Mouse (Mus musculus) hindbrain, embryonic 11.5 days (tissue): ENCODE measurements at regions not wholly inside any gene's neighbourhood (a gene's known extent, or its start where the extent isn't known, plus 50 kb on each side); places are given as distances from the start of the nearest gene placed in this dataset.

ENCODE experiments used
- ATAC-seq: fragments of 200-750 bp; cut with Nextera tagmentation; 2 replicates; pipeline ENCODE4 v1.8.0; 2017; ENCODE audit warnings: mild to moderate bottlenecking, moderate TSS enrichment, moderate library complexity; ENCODE audit not compliant: low FRiP score
- DNase-seq: peaks from one replicate; pipeline ENCODE4 v3.0.0-alpha.2; 2015; ENCODE audit warnings: low spot score
- H3K27ac ChIP-seq: fragments of 300-500 bp; sonication (generic); 2 replicates; pipeline ENCODE4 v1.5.1; 2014; ENCODE audit warnings: mild to moderate bottlenecking, low read depth, low read length
- H3K27me3 ChIP-seq: fragments of 300-500 bp; sonication (generic); 2 replicates; pipeline ENCODE4 v1.6.1; 2014; ENCODE audit warnings: mild to moderate bottlenecking, low read length, moderate library complexity, mixed read lengths; ENCODE audit not compliant: control insufficient read depth, insufficient read depth
- H3K36me3 ChIP-seq: fragments of 300-500 bp; sonication (generic); 2 replicates; pipeline ENCODE4 v1.6.1; 2014; ENCODE audit warnings: mild to moderate bottlenecking, low read length, moderate library complexity, mixed read lengths; ENCODE audit not compliant: control insufficient read depth, insufficient read depth
- H3K4me1 ChIP-seq: fragments of 300-500 bp; sonication (generic); replicated peaks from 2 replicates; pipeline ENCODE4 v1.6.1; 2014; ENCODE audit warnings: low read length, mixed read lengths; ENCODE audit not compliant: control insufficient read depth, insufficient read depth
- H3K4me2 ChIP-seq: fragments of 300-500 bp; sonication (generic); replicated peaks from 2 replicates; pipeline ENCODE4 v1.6.1; 2014; ENCODE audit warnings: mild to moderate bottlenecking, low read depth, low read length
- H3K4me3 ChIP-seq: fragments of 300-500 bp; sonication (generic); 2 replicates; pipeline ENCODE4 v1.5.1; 2014; ENCODE audit warnings: low read depth, low read length
- H3K9ac ChIP-seq: fragments of 300-500 bp; sonication (generic); 2 replicates; pipeline ENCODE4 v1.6.1; 2014; ENCODE audit warnings: low read depth, low read length
- H3K9me3 ChIP-seq: fragments of 300-500 bp; sonication (generic); 2 replicates; pipeline ENCODE4 v1.6.1; 2016; ENCODE audit warnings: low read length; ENCODE audit not compliant: control insufficient read depth
- WGBS: fragments of 180-500 bp; shearing (Covaris S2); extraction: QIAGEN DNeasy Blood & Tissue Kit; methylation state at CpG from one replicate; pipeline ENCODE4 v1.1.7; 2014; 5-methylcytosine and 5-hydroxymethylcytosine counted together

DNA sequence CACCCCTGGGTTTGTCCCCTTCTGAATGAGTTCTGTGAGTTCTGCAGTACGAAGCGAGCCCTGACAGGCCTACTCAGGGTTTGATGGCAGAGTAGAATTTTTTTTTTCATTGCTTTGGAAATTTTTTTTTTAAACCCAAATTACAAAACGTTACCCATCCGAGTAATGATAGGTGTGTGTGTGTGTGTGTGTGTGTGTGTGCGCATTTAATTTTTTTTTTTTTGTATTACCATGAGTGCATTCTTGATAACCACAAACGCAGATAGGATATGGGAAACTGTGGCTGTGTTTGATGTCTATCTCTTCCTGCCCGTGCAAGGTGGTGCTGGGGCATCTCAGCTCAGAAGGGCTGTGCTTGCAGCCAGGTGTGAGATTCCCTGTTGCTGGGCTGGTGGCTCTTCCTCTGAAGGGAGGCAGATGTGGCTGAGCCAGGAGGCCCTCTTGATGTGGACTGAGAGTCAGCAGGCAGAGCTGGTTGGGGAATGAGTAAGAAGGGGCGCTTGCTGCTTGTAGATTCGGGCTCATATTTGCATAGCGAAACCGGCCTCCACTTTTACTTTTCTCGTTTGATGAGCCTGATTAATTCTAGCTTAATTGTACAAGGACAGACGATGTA lies 160.7 kb upstream of the Ubr2 start:
- no peak for ATAC-seq

DNA sequence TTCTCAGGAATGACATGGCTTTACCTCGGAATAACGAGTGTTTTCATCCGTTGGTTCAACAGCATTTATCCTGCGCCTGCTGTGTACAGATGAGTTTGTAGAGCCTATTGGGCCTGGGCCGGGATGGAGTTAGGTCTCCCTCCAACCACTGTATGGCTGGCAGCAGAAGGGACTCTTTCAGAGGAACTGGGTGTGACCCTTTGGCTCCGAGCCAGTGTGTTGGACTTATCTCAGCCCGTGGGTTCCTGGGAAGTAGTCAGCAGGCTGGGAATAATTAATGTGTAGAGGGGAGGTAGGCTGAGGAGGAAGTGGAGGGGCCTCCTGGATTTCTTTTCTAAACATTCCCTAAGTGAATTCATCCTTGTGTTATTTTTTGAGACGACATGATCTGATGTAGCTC lies 157.7 kb upstream of the Ubr2 start:
- WGBS, result 79% methylated on average over 8 of the region's 8 CpGs

More for the DNA sequence above, 160.7 kb upstream of the Ubr2 start:
- Histone ChIP-seq H3K36me3 (no peaks in the 10 kb centered on the region), H3K9ac (no peak overlapping the region), H3K9me3 (no peaks in the 10 kb centered on the region), H3K27ac (no peak overlapping the region), H3K4me2 (no peak overlapping the region), H3K4me1 (no peaks in the 10 kb centered on the region), H3K4me3 (no peak overlapping the region), H3K27me3 (no peaks in the 10 kb centered on the region)
- whole genome bisulfite sequencing, result 94% methylated on average over 13 of the region's 13 CpGs
- no peak for DNase-seq

DNA sequence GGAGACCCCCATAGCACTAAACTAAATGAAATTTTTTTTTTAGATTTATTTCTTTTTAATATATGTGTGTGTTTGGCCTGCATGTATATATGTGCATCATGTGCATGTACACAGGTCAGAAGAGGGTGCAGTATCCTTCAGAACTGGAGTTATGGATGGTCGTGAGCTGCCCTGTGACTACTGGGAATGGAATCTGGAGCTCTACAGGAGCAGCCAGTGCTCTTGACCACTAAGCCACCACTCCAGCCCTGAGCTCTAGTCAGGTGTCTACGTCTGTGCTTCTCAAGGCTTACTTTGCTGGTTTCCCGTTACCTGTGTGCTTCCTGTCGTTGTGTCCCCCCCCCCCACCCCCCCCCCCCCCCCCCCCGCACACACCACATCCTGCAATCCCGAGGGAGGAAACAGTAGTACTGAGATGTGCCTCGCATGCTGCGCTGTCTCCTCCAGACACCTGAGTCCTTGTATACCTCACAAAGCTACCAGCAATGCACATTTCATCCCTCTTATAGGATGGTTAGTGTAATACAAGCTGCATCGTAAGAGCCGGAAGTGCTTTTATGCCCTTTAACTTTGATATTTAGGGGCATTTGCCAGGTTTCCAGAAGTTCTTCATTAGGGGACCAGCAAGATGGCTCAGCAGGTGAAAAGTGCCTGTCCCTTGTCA lies 153.5 kb upstream of the Ubr2 start:
- H3K36me3 ChIP-seq, result no peaks in the 10 kb centered on the region
- H3K9ac ChIP-seq, result no peak overlapping the region
- H3K27ac ChIP-seq, result no peak overlapping the region
- no peaks in the 10 kb centered on the region for H3K27me3 ChIP-seq
- no peak for ATAC-seq
- 0 out of 2 replicates have a peak, but pooled peaks cover 2% of the 10 kb centered on the region for H3K4me1 ChIP-seq
- H3K4me3 ChIP-seq, result no peak overlapping the region
- DNase-seq, result no peak
- 89% methylated on average over 7 of the region's 10 CpGs for WGBS
- no peaks in the 10 kb centered on the region for H3K9me3 ChIP-seq
- no peak overlapping the region for H3K4me2 ChIP-seq

More for the DNA sequence above, 157.7 kb upstream of the Ubr2 start:
- H3K9me3 ChIP-seq, result no peaks in the 10 kb centered on the region
- H3K4me3 ChIP-seq, result no peak overlapping the region
- ATAC-seq (no peak), DNase-seq (no peak)
- H3K4me1 ChIP-seq, result 0 out of 2 replicates have a peak, but pooled peaks cover 2% of the 10 kb centered on the region
- H3K9ac ChIP-seq, result no peak overlapping the region
- H3K27me3 ChIP-seq, result no peaks in the 10 kb centered on the region
- no peak overlapping the region for H3K4me2 ChIP-seq
- H3K27ac ChIP-seq, result no peak overlapping the region
- H3K36me3 ChIP-seq, result no peaks in the 10 kb centered on the region

DNA sequence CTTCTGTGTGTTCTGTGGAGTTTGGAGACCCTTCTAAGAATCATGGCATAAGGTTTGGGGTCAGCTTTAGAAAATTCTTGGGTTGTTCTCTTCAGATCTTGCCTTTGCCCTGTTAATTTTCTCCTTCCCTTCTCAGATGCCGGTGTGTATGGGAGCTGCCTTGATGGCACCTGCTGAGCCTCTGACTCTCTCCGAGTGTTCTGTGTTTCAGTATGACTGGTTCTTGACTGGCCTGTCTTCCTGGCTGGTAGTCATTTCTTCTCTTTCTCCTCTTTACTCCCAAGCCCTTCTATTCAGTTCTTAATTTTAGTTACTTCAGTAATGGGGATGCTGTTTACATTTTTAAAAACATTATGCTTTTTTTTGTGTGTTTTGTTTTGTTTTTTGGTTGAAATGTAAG lies 152.1 kb upstream of the Ubr2 start:
- Histone ChIP-seq H3K9me3 (no peaks in the 10 kb centered on the region), H3K27me3 (no peaks in the 10 kb centered on the region), H3K4me1 (0 out of 2 replicates have a peak, but pooled peaks cover 2% of the 10 kb centered on the region), H3K4me3 (no peak overlapping the region), H3K36me3 (no peaks in the 10 kb centered on the region), H3K9ac (no peak overlapping the region), H3K4me2 (no peak overlapping the region), H3K27ac (no peak overlapping the region)
- DNase-seq (no peak), ATAC-seq (no peak)
- WGBS, result 60% methylated on average over 2 of the region's 2 CpGs

DNA sequence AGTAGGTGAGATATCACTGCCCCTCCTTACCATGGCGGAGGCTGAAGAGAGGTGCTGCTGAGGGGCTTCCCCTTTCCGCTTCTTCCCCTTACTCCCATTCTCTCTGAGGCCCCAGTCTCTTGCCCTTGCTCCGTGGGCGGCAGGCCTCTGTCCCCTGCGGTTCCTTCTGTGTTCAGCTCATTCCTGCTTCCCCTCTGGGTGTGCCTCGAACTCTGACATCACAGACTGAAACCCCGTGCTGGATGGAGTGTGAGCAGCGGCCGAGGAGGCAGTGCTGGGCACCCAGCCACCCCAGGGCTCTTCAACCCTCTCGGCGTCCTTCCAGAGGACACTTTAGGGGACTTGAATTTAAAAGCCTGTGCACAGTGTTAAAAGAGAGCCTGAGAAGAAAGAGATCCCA lies 145.9 kb upstream of the Ubr2 start:
- no peak for ATAC-seq
- no peaks in the 10 kb centered on the region for H3K36me3 ChIP-seq

DNA sequence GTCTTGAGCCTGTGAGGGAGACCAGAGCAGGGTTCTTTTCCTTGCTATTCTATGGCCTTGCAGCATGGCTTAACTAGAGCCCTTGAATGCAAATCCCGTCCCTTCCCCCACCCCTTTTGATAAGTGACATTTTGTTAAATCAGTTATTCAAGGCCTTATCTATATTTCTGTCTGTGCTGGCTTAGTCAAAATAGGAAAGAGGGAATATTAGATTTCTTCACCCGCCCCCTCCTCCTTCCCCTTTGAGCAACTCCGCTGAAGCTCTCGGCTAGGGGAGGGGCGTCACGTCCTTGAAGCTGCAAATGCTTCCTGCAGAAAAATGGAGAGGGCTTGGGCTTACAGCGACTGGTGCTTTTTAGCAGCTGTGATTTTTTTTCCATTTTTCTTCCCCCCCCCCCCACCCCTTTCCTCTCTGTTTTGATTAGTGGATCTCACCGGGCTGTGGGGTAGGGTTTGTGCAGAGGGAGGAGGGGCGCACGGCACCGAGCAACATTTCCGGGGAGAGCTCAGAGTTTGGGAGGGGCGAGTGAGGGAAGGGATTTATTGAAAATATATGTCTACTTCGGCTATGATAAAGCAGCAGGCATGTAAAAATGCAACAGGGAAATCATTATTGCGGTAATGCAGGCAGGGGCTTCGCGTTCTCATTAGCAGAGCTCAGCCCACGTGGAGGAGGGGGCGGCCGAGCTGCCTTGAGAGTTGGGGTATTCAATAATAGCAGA lies 141.4 kb upstream of the Ubr2 start:
- Histone ChIP-seq H3K36me3 (no peaks in the 10 kb centered on the region), H3K4me3 (0 out of 2 replicates have a peak overlapping the region, but pooled peaks have one; percentile 9), H3K9ac (no peak overlapping the region), H3K27me3 (no peaks in the 10 kb centered on the region), H3K4me1 (peaks cover 3% of the 10 kb centered on the region), H3K27ac (peak overlapping the region; percentile 30; the same call in 1 of the 2 replicates), H3K9me3 (no peaks in the 10 kb centered on the region), H3K4me2 (0 out of 2 replicates have a peak overlapping the region, but pooled peaks have one; percentile 22)
- peak; percentile 67 for ATAC-seq
- WGBS, result 46% methylated on average over 20 of the region's 20 CpGs
- DNase-seq, result peak; percentile 30

More for the DNA sequence above, 145.9 kb upstream of the Ubr2 start:
- peaks cover under 1% of the 10 kb centered on the region for H3K4me1 ChIP-seq
- no peak overlapping the region for H3K27ac ChIP-seq
- DNase-seq, result no peak
- no peak overlapping the region for H3K4me2 ChIP-seq
- H3K9me3 ChIP-seq, result no peaks in the 10 kb centered on the region
- H3K27me3 ChIP-seq, result no peaks in the 10 kb centered on the region
- no peak overlapping the region for H3K9ac ChIP-seq
- 80% methylated on average over 11 of the region's 11 CpGs for WGBS
- no peak overlapping the region for H3K4me3 ChIP-seq

DNA sequence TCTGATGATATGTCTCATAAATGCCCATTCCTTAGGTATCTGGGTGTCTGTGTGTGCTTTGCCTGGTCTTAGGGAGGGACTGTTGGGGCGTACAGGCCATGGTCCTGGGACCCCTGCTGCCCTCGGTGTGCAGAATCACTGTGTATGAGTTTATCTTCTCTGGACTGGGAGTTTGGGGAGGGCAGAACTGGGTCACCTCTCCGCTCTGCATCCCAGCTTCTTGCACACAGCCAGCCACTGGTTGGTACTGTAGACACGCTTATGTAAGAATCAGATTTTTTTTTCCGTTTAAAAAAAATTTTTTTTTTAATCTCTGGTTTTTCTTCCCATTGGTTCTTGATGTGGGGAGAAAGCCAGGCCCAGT lies 140.8 kb upstream of the Ubr2 start:
- Histone ChIP-seq H3K9ac (no peak overlapping the region), H3K36me3 (no peaks in the 10 kb centered on the region), H3K4me3 (no peak overlapping the region), H3K9me3 (no peaks in the 10 kb centered on the region), H3K27ac (peak overlapping the region; percentile 24; the same call in 1 of the 2 replicates), H3K27me3 (no peaks in the 10 kb centered on the region), H3K4me1 (peaks cover 3% of the 10 kb centered on the region), H3K4me2 (no peak overlapping the region)
- no peak for DNase-seq
- no peak for ATAC-seq
- 66% methylated on average over 5 of the region's 5 CpGs for WGBS

DNA sequence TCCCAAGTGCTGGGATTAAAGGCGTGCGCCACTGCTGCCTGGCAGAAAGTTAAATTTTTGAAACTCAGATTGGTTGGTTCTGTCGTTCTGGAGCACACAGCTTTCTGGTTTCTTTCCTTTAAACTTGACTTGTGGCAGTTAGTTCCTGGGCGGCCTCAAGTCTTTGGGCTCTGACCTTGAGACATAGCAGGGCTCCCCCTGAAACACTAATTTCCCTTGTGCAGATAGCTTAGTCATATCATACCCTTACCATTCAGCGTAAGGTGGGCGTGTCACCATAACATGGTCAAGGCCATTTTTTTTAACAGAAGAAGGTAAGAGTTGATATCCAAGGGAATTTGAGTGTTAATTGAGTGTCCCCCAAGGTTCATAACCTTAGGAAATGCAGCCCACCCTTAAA lies 140.3 kb upstream of the Ubr2 start:
- Histone ChIP-seq H3K4me2 (no peak overlapping the region), H3K27ac (peak overlapping the region; percentile 24; the same call in 1 of the 2 replicates), H3K9me3 (no peaks in the 10 kb centered on the region), H3K4me3 (no peak overlapping the region), H3K27me3 (no peaks in the 10 kb centered on the region), H3K4me1 (peaks cover 3% of the 10 kb centered on the region), H3K36me3 (no peaks in the 10 kb centered on the region), H3K9ac (no peak overlapping the region)
- ATAC-seq (no peak), DNase-seq (no peak)
- WGBS, result 88% methylated on average over 6 of the region's 6 CpGs
